Mouse (Mus musculus) lung, embryonic 16.5 days (tissue): ENCODE measurements around the gene Foxo4. TPM values are rescaled to one million over a fixed set of nuclear protein-coding genes. Genes with fewer than 3 reads are reported as not detected.

Experiments used
- ATAC-seq: fragments of 200-750 bp; cut with Nextera tagmentation; 2 replicates; pipeline ENCODE4 v1.8.0; 2017; ENCODE audit warnings: low read depth, mild to moderate bottlenecking, moderate library complexity
- H3K27ac ChIP-seq: fragments of 300-500 bp; sonication (generic); 2 replicates; pipeline ENCODE4 v1.5.1; 2014; ENCODE audit warnings: mild to moderate bottlenecking, control low read depth, low read length
- H3K27me3 ChIP-seq: fragments of 300-500 bp; sonication (generic); 2 replicates; pipeline ENCODE4 v1.6.1; 2014; ENCODE audit warnings: low read depth, low read length, mixed read lengths; ENCODE audit not compliant: control insufficient read depth, insufficient read depth
- H3K36me3 ChIP-seq: fragments of 300-500 bp; sonication (generic); 2 replicates; pipeline ENCODE4 v1.6.1; 2014; ENCODE audit warnings: low read length; ENCODE audit not compliant: control insufficient read depth, insufficient read depth
- H3K4me1 ChIP-seq: fragments of 300-500 bp; sonication (generic); replicated peaks from 2 replicates; pipeline ENCODE4 v1.6.1; 2014; ENCODE audit warnings: low read length, mixed read lengths; ENCODE audit not compliant: control insufficient read depth, insufficient read depth
- H3K4me2 ChIP-seq: fragments of 300-500 bp; sonication (generic); 2 replicates; pipeline ENCODE4 v1.6.1; 2014; ENCODE audit warnings: low read depth, low read length, control low read depth
- H3K4me3 ChIP-seq: fragments of 300-500 bp; sonication (generic); 2 replicates; pipeline ENCODE4 v1.5.1; 2014; ENCODE audit warnings: mild to moderate bottlenecking, low read length, control low read depth
- H3K9ac ChIP-seq: fragments of 300-500 bp; sonication (generic); 2 replicates; pipeline ENCODE4 v1.6.1; 2014; ENCODE audit warnings: low read length, control low read depth
- H3K9me3 ChIP-seq: fragments of 300-500 bp; sonication (generic); 2 replicates; pipeline ENCODE4 v1.6.1; 2016; ENCODE audit warnings: low read length; ENCODE audit not compliant: control insufficient read depth
- WGBS: fragments of 180-500 bp; shearing (Covaris S2); extraction: QIAGEN DNeasy Blood & Tissue Kit; methylation state at CpG from one replicate; pipeline ENCODE4 v1.1.7; 2014; 5-methylcytosine and 5-hydroxymethylcytosine counted together
- polyA plus RNA-seq: library from polyadenylated mRNA; unstranded; fragments of >200 nt; fragmentation: Nextera tagmentation; extraction: Ambion mirVana; gene quantifications from 2 replicates; pipeline ENCODE4 v1.2.1, GENCODE M21; 2015

Gene Foxo4
- polyA plus RNA-seq, 1 experiment from 2014 or later: 2.5 TPM

- Histone ChIP-seq H3K27me3 (no peaks in the 10 kb centered on the region), H3K4me1 (no peaks in the 10 kb centered on the region), H3K4me2 (no peak overlapping the region), H3K4me3 (no peak overlapping the region), H3K9me3 (no peaks in the 10 kb centered on the region), H3K9ac (no peak overlapping the region), H3K27ac (no peak overlapping the region), H3K36me3 (no peaks in the 10 kb centered on the region)
- 81% methylated on average over 5 of the region's 5 CpGs for WGBS
- no peak for ATAC-seq
Measured at GRCm38 (mm10) chrX:101309299-101309698, 55.0 kb downstream of the Foxo4 start.

Other genes starting within 250 kb of the Foxo4 start
- gene Tex11, start 194.9 kb upstream of the Foxo4 start, polyA plus RNA-seq: 0.25 and 0.33 TPM in 2 replicates
- gene Slc7a3, start 168.5 kb upstream of the Foxo4 start, polyA plus RNA-seq: 0.67 and 0.74 TPM in 2 replicates
- gene Snx12, start 32.0 kb upstream of the Foxo4 start, polyA plus RNA-seq: 48.6 and 52.1 TPM in 2 replicates
- gene Gm614, start 9.5 kb downstream of the Foxo4 start, polyA plus RNA-seq: not detected in 2 replicates
- gene Il2rg, start 13.7 kb downstream of the Foxo4 start, polyA plus RNA-seq: 26.5 and 27.9 TPM in 2 replicates
- gene Gm20489, start 14.5 kb downstream of the Foxo4 start, polyA plus RNA-seq: not detected in 2 replicates
- gene Med12, start 19.5 kb downstream of the Foxo4 start, polyA plus RNA-seq: 34.2 and 34.9 TPM in 2 replicates
- gene Nlgn3, start 44.6 kb downstream of the Foxo4 start, polyA plus RNA-seq: 4.2 and 4.9 TPM in 2 replicates
- 0.58 and 2.8 TPM in 2 replicates for gene Gjb1, start 121.8 kb downstream of the Foxo4 start, polyA plus RNA-seq
- 31.4 and 33.2 TPM in 2 replicates for gene Zmym3, start 166.3 kb downstream of the Foxo4 start, polyA plus RNA-seq
- gene Nono, start 174.8 kb downstream of the Foxo4 start, polyA plus RNA-seq: 399 and 412 TPM in 2 replicates
- 7.6 and 12.3 TPM in 2 replicates for gene Itgb1bp2, start 194.6 kb downstream of the Foxo4 start, polyA plus RNA-seq